Mouse (Mus musculus) embryonic fibroblast, embryonic 13.5 days (primary cell): ENCODE measurements around the gene Cyp4f15. TPM values are rescaled to one million over a fixed set of nuclear protein-coding genes. Genes with fewer than 3 reads are reported as not detected.

Experiments
- H3K27ac ChIP-seq: 2 replicates; pipeline ENCODE4 v1.5.1; 2012; ENCODE audit warnings: low read length, control low read depth, inconsistent platforms; ENCODE audit not compliant: insufficient read depth
- H3K4me1 ChIP-seq: 2 replicates; pipeline ENCODE4 v1.6.1; 2011; ENCODE audit warnings: low read length; ENCODE audit not compliant: control insufficient read depth, insufficient read depth
- H3K4me3 ChIP-seq: 2 replicates; pipeline ENCODE4 v1.5.1; 2011; ENCODE audit warnings: mild to moderate bottlenecking, control low read depth, low read length; ENCODE audit not compliant: insufficient read depth
- CTCF ChIP-seq: IDR thresholded peaks from 2 replicates; pipeline ENCODE4 v1.5.1; 2011; ENCODE audit warnings: mild to moderate bottlenecking, control low read depth, low read length, moderate library complexity, borderline replicate concordance; ENCODE audit not compliant: insufficient read depth
- POLR2A ChIP-seq: IDR thresholded peaks from 2 replicates; pipeline ENCODE4 v1.6.1; 2011; ENCODE audit warnings: low read depth, mild to moderate bottlenecking, control low read depth, low read length, moderate library complexity
- polyA plus RNA-seq: library from polyadenylated mRNA; stranded (reverse); fragments of >200 nt; gene quantifications from 2 replicates; pipeline ENCODE4 v1.2.4, GENCODE M21; 2011; ENCODE audit warnings: low read depth; ENCODE audit not compliant: missing spikeins, insufficient read length

The Cyp4f15 gene
- polyA plus RNA-seq, result not detected in 2 replicates

DNA sequence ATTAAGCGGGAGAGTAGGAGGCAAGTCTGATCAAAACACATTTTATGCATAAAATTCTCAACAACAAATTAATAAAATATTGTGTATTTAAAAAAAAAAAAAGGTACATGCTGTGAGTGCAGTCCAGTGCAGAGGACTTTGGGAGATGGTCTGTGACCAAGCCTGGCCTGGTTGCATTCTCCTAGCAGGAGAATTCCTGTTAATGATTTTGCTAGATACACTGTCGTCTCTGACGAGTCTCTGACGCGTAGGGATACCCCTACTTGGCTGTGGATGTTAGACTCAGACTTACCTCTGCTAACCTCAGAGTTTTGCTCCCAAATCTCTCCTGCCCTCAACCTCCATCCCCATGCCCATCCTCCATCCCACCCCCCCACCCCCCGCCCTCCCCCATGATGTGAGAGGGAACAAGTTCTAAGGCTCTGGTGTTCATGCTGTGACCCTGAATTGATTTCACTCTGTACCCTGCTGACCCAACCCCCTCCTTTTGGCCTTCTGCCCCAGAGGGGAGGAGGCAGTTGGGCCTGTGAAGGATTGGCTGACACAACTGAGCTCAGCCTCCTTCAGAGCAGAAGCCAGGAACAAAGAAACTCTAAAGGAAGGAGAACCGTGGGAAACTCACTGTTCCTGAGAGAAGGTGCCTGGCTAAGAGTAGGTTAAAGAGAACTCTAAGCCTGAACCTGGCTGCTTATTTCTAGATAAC, at the start of gene Cyp4f15:
Gene Cyp4f15, plus strand, starts transcription at position 580 of the 703 bp plus-strand sequence.
- Histone ChIP-seq H3K4me1 (no peaks in the 10 kb centered on the region), H3K27ac (no peak within 1 kb of the TSS), H3K4me3 (no peak within 1 kb of the TSS)
- TF ChIP-seq CTCF (no peak), POLR2A (no peak)

DNA sequence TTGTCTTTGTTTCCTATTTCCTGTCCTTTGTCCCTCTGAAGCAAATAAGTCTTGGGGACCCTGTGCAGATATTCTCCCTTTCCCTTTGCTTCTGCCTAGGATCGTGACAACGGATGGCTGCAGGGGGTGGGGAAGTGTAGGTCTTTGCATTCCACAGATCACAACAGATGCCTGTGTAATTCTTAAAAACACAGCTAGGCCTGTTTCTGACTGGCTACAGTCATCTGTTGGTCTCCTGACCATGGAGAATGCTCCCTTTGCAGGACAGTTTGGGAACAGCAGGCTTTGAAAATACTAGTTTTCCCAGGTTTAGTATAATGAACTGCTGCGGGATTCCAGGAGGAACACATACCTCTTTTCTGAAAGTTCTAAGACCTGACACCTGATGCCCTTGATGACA, 49.1 kb upstream of the Cyp4f15 start:
- H3K4me3 ChIP-seq, result no peak overlapping the region
- H3K27ac ChIP-seq, result no peak overlapping the region
- no peaks in the 10 kb centered on the region for H3K4me1 ChIP-seq
- TF ChIP-seq POLR2A, result no peak
- no peak for TF ChIP-seq CTCF

DNA sequence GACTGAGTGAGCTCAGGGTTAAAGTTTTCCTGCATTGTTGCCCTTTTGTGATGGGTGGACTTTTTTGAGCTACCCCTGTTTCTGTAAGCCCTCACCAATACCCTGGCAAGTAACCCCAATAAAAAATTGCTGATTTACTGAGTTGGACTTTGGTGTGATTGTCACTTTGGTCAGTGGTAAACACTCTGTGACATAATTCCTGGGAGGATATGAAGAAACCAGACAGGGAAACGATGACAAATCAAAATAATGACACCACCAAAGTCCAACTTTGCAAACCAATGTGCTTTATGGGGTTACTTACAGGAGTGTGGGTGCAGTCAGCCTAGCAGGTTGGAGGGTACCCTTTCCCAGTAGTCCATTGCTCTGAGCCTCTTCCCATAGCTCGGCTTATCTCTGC, 48.3 kb upstream of the Cyp4f15 start:
- H3K27ac ChIP-seq, result no peak overlapping the region
- no peaks in the 10 kb centered on the region for H3K4me1 ChIP-seq
- no peak for TF ChIP-seq POLR2A
- no peak for TF ChIP-seq CTCF
- no peak overlapping the region for H3K4me3 ChIP-seq

DNA sequence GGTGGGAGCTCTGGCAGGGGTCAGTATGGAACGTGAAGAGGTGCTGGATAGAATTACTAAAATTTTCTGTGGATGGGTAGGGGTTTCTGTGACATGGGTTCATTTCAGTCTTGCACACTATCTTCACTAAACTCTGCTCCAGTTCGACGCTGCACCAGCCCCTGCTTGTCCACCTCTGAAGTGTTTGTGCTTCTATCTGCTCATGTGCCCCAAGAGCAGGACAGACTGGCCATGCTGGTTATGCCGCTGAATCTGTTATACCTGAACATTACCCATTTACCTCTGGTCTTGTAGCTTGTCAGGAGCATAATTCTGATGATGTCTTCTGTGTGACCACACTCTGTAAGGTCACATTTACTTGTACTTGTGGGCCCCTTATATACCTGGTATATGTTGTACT, 38.8 kb upstream of the Cyp4f15 start:
- Histone ChIP-seq H3K4me1 (no peaks in the 10 kb centered on the region), H3K4me3 (no peak overlapping the region), H3K27ac (no peak overlapping the region)

DNA sequence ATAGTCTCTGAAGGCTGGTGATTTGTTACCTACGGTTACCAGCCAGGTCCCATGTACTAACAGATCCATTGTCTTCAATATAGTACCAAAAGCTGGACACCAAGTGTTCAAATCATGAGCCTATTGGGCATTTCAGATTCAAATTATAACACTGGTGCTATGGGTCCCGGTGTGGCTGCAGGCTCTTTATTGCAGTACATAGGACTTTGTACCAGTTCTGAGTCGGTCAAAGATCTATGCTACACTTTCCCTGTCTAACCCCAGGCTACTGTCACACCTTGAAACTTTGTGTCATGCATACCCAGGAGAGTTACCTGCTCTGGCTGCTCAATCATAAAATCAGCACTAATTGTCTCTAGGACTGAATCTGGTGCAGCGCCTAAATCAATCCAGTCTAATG, 31.6 kb upstream of the Cyp4f15 start:
- Histone ChIP-seq H3K4me3 (no peak overlapping the region), H3K4me1 (no peaks in the 10 kb centered on the region), H3K27ac (no peak overlapping the region)
- TF ChIP-seq CTCF, result no peak
- no peak for TF ChIP-seq POLR2A

More for the DNA sequence above, 38.8 kb upstream of the Cyp4f15 start:
- TF ChIP-seq CTCF (no peak), POLR2A (no peak)

DNA sequence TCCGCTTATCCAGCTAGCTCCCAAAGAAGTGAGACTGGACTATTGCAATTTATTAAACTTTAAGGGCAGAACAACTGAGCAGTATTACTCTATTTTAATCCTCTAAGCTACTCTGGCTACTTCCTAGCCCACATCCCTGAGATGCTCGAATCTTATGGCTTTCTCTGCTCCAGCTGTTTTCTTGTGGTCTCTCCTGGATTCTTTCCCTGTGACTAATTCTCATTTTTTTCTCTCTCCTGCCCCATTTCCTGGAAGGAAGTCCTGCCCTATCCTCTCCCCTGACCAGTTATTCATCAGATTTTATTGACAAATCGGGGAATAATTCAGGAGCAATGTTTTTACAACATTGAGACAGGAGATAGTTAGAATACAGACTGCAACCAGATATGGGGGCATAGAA, 28.4 kb upstream of the Cyp4f15 start:
- no peak for TF ChIP-seq POLR2A
- TF ChIP-seq CTCF, result no peak
- Histone ChIP-seq H3K27ac (no peak overlapping the region), H3K4me3 (no peak overlapping the region), H3K4me1 (no peaks in the 10 kb centered on the region)

DNA sequence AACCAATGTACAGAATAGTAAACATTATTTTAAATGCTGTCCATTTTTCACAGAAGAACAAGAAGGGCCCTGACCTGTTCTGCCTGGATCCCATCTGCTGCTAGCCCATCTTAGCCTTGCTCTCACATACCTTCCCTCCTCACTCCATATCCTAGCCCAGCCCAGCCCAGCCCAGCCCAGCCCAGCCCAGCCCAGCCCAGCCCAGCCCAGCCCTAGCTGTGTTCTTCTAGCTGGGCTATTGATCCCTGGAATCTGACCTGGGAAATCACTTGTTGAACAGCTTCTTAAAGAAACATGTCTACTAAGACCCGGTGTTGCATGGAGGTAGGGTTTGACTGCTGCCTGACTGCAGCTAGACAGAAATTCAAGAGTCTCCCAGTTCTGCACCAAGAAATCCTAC, 27.2 kb upstream of the Cyp4f15 start:
- Histone ChIP-seq H3K4me3 (no peak overlapping the region), H3K4me1 (no peaks in the 10 kb centered on the region), H3K27ac (no peak overlapping the region)
- TF ChIP-seq CTCF, result no peak
- TF ChIP-seq POLR2A, result no peak

DNA sequence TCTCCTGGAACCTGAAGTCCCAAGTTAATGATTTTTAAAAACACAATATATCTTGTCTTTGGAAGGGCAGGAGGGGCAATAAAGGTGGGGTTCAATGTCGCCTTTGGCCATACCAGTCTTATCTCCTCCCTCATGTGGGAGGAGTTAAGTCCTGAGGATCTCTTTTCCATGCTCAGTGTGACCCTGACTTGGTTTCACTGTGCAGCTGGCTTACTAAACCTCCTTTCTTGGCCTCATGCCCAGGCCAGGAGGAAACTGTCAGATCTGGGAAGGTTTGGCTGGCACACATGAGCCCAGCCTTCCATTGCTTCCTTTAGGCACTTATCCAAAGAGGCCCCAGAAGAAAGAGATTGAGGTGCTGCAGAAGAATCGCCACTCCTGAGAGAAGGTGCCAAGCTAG, 26.7 kb upstream of the Cyp4f15 start, which contains the start of gene Cyp4f40:
Gene Cyp4f40, plus strand, starts transcription at position 189 of the 400 bp plus-strand sequence.
- Histone ChIP-seq H3K4me3 (no peak within 1 kb of the TSS), H3K4me1 (no peaks in the 10 kb centered on the region), H3K27ac (no peak within 1 kb of the TSS)
- TF ChIP-seq CTCF (no peak), POLR2A (no peak)

DNA sequence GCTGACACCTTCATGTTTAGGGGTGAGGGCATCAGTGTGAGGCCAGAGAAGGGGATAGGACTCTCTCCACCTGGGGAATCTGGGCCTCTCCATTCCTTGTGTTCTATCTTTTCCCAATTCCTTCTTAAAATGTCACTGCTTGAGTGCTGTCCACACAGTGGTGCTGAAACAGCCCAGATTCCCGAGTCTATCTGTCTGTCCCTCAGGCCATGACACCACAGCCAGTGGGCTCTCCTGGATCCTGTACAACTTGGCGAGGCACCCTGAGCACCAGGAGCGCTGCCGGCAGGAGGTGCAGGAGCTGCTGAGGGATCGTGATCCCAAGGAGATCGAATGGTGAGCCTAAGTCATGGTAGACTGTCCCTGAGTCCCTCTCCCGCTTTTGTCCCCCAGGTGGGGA, 11.5 kb upstream of the Cyp4f15 start:
- Histone ChIP-seq H3K4me3 (no peak overlapping the region), H3K27ac (no peak overlapping the region), H3K4me1 (no peaks in the 10 kb centered on the region)
- no peak for TF ChIP-seq CTCF
- TF ChIP-seq POLR2A, result no peak

DNA sequence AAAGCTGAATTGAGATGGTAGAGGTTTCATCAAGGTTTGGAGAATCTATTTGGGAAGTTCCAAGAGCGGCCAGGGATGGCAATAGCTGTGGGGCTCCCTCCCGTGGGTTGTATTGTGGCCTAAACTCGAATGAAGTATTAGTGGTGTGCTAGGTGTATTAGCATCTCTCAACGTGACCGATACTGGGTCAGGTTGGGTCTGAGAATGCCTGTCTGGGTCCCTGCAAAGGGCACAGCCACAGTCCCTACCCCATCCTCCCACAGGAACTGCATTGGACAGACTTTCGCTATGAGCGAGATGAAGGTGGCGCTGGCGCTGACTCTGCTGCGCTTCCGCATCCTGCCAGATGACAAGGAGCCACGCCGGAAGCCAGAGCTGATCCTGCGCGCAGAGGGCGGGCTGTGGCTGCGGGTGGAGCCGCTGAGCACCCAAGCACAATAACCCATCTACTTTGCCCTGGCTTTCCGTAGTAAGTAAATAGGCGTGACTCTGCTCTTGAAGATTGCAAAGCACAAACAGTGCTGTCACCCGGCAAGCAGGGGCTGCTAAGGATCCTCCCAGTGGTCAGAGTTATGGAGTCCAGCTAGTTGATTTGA, 9.3 kb upstream of the Cyp4f15 start:
- TF ChIP-seq POLR2A, result no peak
- TF ChIP-seq CTCF, result no peak
- Histone ChIP-seq H3K4me3 (no peak overlapping the region), H3K27ac (no peak overlapping the region), H3K4me1 (no peaks in the 10 kb centered on the region)
